Mouse (Mus musculus) c-Kit-positive CD71-positive TER-119-positive erythroid progenitor cells, embryonic 14.5 days (primary cell): ENCODE data around the gene Snapc3.
A peak's percentile ranks its signal among the peaks of the same experiment; 100 is the strongest.

Experiments
- DNase-seq: peaks from one replicate; pipeline ENCODE4 v3.0.0-alpha.2; 2013; ENCODE audit warnings: low spot score

Gene Snapc3

DNA sequence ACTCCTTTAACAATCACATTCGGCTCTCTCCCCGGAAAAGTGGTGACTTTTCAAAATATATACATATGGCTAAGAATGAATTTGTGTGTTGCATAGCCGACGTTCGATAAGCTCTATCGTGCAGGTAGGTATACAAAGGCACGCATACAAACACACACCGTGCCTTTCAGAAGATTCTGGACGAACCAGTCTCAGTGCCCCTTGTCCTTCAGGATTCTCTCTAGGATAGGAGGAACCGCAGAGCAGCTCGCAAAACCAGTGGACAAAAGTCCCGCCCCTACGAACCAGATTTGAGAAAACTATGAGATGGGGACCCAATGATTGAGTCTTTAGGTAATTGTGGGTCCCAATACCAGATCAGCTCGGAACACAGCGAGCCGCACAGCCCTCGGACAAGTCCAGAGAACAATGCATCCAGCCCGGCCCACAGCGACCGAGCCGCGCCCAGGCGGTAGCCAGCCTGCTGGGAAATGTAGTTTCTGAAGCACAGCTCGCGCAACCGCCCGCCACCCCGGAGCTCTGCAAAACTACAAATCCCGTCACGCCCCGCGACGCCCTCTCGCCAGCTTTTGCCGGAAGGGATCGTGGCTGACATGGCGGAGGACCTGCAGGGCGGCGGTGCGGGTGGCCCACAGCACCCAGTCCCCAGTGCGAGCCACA lies at the start of gene Snapc3:
Gene Snapc3, plus strand, starts transcription at position 565 of the 660 bp plus-strand sequence.
- peak; percentile 90 for DNase-seq

- no peak for DNase-seq
These were observed 44.1 kb upstream of the Snapc3 start for GRCm38 (mm10) chr4:83373381-83373780.

GRCm38 (mm10) chr4:83375650-83376049 lies 41.9 kb upstream of the Snapc3 start:
- DNase-seq, result no peak

- no peak for DNase-seq
These were observed 41.0 kb upstream of the Snapc3 start for GRCm38 (mm10) chr4:83376461-83377015.

DNA sequence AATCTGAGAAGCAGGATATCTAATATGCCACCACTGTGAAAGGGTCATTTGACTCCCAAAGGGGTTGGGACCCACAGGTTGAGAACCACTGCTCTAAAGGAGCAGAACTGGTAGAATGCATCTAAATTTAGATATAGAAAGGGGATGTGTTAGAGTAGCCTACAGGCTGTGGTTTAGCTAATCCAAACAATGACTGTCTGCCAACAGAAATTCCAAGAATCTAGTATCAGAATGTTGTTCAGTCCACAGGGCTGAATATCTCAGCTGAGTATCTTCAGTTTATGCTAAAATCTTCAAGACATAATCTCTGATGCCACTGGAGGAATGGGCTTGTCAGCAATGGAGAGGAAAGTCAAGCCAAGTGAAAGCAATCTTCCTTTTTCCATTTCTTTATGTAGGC lies 38.5 kb upstream of the Snapc3 start:
- no peak for DNase-seq

- no peak for DNase-seq
These were observed 37.8 kb upstream of the Snapc3 start for GRCm38 (mm10) chr4:83379746-83380145.

GRCm38 (mm10) chr4:83380266-83380665 lies 37.3 kb upstream of the Snapc3 start:
- DNase-seq, result no peak

DNA sequence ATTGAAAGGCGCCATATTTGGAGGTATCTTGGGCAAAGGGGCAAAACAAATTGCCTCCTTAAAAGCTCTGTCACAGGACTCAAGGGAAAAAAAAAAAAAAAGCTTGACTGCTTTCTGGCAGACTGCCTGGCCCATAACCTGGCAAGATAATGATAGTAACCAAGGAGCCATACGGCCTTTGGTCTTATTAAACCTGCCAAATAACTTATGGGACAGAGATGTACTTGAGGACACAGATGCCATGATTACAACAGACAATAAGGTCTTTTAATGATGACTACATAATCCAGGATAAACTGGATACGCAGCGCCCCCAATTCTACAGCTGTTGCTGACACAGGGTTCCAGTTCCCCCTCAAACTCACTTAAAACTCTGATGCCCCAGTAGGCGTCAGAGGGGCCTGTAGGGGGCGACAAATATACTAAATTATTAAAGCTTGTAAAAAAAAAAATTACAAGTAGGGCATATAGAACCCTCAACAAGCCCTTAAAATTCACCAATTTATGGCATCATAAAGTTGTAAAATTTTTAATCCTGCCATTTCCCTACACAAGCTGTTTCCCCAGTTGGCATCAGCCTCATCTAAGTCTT lies 33.5 kb upstream of the Snapc3 start:
- peak; percentile 52 for DNase-seq

- no peak for DNase-seq
These were observed 32.4 kb upstream of the Snapc3 start for GRCm38 (mm10) chr4:83385091-83385490.

GRCm38 (mm10) chr4:83390551-83390950 lies 27.0 kb upstream of the Snapc3 start:
- DNase-seq, result no peak

DNA sequence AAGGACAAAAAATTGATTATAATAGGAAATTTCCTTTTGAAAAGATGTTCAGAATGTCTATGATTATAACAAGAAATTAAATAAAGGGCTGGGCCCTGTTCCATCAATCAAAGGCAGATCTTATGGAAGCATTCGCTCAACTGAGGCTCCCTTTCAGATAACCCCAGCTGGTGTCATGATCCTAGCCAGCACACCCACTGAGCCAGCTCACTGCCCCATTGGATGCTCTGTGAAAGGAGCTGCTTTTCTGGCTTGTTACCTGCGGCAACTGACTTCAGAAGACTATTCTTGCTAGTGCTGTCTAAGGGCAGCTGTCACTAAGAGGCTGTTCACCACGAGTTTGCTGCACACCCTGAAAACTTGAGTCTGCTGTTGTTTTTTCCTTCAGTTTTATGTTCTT lies 25.6 kb upstream of the Snapc3 start:
- DNase-seq, result no peak

DNA sequence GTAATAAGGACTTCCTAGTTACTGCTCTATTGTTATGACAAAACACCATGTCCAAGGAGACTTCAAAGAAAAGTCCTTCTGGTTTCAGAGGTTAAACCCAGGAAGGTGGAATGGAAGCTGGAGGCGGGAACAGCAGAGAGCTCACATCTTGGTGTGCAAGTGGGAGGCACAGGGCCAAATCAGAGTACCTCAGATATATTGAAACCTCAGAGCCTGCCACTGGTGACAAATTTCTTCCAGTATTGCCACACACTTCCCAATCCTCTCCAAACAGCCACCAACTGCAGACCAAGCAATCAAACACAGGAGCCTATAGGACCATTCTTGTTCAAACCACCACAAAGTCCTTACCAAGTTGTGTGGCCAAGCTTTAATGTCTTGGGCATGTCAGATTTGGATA lies 23.8 kb upstream of the Snapc3 start:
- no peak for DNase-seq

DNA sequence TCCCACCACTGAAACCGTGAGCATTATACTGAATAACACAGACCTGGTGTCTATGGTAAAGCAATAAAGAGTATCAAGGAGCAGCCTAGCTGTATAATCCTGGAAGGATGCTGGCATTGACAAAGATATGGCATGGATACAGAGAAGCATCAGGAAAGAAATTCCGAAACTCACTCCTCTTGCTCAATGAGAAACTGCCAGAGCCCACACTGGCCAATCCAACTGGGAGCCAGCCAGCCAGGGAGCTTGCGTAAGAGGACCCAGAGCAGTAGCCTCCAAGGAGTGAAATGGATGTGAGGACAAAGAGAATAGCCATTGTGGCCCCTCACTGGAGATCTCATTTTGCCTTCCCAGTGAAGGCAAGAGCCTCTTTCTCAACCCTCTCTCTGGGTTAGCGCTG lies 21.2 kb upstream of the Snapc3 start:
- DNase-seq, result no peak

DNA sequence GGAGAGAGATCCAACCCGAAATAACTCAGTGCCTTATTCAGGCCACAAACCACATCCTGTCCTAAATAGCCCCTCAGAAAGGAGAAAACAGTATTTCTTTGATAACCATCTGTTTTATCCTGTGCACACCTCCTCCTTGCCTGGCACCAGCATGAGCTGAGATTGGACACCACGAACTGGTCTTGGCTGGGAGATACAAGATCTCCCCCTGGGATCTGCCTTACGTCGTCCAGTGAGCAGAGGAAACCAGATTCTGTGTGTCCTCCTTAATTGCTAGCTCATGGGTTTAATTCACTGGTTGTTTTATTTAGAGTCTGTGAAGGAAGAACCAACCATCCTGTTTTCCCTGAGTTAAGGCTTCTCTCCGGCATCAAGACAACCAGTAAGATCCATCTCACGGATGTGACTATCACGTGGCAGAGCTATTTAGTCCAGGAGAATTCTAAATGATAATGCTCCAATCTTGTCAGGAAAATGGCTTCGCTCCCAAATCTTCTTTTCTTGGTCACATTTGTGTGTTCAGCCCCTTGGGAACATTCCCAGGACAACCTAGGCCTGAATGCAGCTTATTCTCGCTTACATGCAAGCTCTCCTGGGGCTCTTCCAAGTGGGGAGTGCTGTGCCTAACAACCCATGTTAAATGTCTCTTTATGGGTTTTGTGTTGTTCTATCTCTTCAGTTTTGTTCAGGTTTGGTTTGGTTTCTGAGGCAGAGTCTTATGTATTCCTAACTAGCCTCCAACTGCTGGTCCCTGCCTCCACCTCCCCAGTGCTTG lies 20.3 kb upstream of the Snapc3 start:
- DNase-seq, result no peak

GRCm38 (mm10) chr4:83398527-83398926 lies 19.0 kb upstream of the Snapc3 start:
- no peak for DNase-seq

GRCm38 (mm10) chr4:83400691-83401595 lies 16.6 kb upstream of the Snapc3 start:
- peak; percentile 26 for DNase-seq

DNA sequence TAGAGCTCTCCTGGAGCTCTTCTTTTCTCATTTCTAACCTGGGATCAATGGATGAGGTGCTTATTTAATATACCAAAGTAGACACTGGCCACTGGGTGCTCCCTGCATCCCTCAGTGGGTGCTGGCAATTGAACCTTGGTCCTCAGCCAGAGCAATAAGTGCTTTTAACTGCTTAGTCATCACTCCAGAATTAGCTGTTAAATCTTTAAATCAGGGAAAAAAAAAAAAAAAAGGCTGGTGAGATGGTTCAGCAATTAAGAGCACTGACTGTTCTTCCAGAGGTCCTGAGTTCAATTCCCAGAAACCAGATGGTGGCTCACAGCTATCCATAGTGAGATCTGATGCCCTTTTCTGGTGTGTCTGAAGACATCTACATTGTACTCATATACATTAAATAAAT lies 15.8 kb upstream of the Snapc3 start:
- DNase-seq, result no peak

DNA sequence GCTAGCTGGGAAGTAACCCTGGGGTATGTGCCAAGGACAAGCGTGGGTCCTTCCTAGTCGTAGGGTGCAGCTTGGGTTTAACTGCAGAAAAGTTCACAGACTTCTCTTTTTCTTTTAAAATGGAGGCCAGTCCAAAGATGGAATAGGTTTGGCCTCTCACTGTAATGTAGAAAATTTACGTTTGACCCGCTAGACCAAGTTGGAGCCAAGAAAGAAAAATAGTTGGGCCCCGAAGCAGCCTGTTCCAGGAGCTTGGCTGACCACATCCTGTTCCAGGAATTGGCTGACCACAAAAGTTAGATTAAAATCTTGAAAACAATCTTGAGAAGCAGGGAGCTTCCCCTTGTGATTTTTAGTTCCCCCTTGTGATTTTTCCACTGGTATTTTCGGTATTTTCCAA lies 9.8 kb upstream of the Snapc3 start:
- DNase-seq, result no peak

GRCm38 (mm10) chr4:83409867-83410505 lies 7.5 kb upstream of the Snapc3 start:
- no peak for DNase-seq

DNA sequence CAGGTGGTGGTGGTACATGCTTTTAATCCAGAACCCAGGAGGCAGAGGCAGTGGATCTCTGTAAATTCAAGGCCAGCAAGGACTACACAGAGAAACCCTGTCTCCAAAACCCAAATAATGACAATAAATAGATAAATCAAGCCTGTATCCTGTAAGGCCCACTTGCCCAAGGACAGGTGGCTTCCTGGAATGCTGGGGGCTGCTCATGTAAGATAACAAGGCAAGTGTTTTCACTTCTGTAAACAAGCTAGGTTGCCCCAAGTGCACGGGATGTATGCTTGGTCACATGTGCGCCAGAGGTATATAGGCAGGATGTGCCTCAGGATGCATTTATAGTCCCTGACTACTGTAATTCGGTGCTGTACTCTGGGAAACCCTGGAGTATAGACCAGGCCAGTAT lies 5.5 kb upstream of the Snapc3 start:
- DNase-seq, result no peak

- no peak for DNase-seq
These were observed 3.2 kb upstream of the Snapc3 start for GRCm38 (mm10) chr4:83414241-83414824.
